Mouse (Mus musculus) midbrain, embryonic 10.5 days (tissue): ENCODE measurements around the gene Gsto1. TPM values are rescaled to one million over a fixed set of nuclear protein-coding genes. Genes with fewer than 3 reads are reported as not detected.

Source experiments
- DNase-seq: peaks from one replicate; pipeline ENCODE4 v3.0.0-alpha.2; 2017; ENCODE audit warnings: low spot score
- H3K27ac ChIP-seq: fragments of 300-500 bp; sonication (generic); replicated peaks from 2 replicates; pipeline ENCODE4 v1.5.1; 2016; ENCODE audit warnings: mild to moderate bottlenecking
- H3K27me3 ChIP-seq: fragments of 300-500 bp; sonication (generic); 2 replicates; pipeline ENCODE4 v1.6.1; 2016; ENCODE audit warnings: low read depth, mild to moderate bottlenecking; ENCODE audit not compliant: poor library complexity, severe bottlenecking
- H3K36me3 ChIP-seq: fragments of 300-500 bp; sonication (generic); 2 replicates; pipeline ENCODE4 v1.6.1; 2016; ENCODE audit warnings: mild to moderate bottlenecking, moderate library complexity
- H3K4me1 ChIP-seq: fragments of 300-500 bp; sonication (generic); 2 replicates; pipeline ENCODE4 v1.6.1; 2016
- H3K4me3 ChIP-seq: fragments of 300-500 bp; sonication (generic); 2 replicates; pipeline ENCODE4 v1.5.1; 2016; ENCODE audit warnings: mild to moderate bottlenecking, moderate library complexity
- H3K9me3 ChIP-seq: fragments of 300-500 bp; sonication (generic); replicated peaks from 2 replicates; pipeline ENCODE4 v1.6.1; 2016; ENCODE audit warnings: mild to moderate bottlenecking
- WGBS: fragments of 180-500 bp; shearing (Covaris S2); methylation state at CpG from one replicate; pipeline ENCODE4 v1.1.7; 2016; 5-methylcytosine and 5-hydroxymethylcytosine counted together
- polyA plus RNA-seq: library from polyadenylated mRNA; unstranded; fragments of >200 nt; fragmentation: Nextera tagmentation; extraction: Ambion mirVana; gene quantifications from 2 replicates; pipeline ENCODE4 v1.2.1, GENCODE M21; 2016

The Gsto1 gene
- polyA plus RNA-seq, 1 experiment from 2014 or later, result 92.2 TPM

- DNase-seq, result no peak
- 0 out of 2 replicates have a peak, but pooled peaks cover 3% of the 10 kb centered on the region for H3K36me3 ChIP-seq
- 85% methylated on average over 7 of the region's 7 CpGs for WGBS
- peaks cover 14% of the 10 kb centered on the region for H3K4me1 ChIP-seq
- peak overlapping the region; percentile 97 for H3K27ac ChIP-seq
- H3K4me3 ChIP-seq, result peak overlapping the region; percentile 81
- no peaks in the 10 kb centered on the region for H3K27me3 ChIP-seq
- no peaks in the 10 kb centered on the region for H3K9me3 ChIP-seq
These were observed 10.0 kb downstream of the Gsto1 start for GRCm38 (mm10) chr19:47864721-47865120.

GRCm38 (mm10) chr19:47865353-47865947 lies 10.7 kb downstream of the Gsto1 start, which contains the start of gene Gsto2:
TSS of gene Gsto2 (plus strand) at chr19:47865534.
- under 1% methylated on average over 49 of the region's 49 CpGs for WGBS

GRCm38 (mm10) chr19:47867628-47868175 lies 12.9 kb downstream of the Gsto1 start:
- no peaks in the 10 kb centered on the region for H3K9me3 ChIP-seq
- no peak overlapping the region for H3K4me3 ChIP-seq
- H3K36me3 ChIP-seq, result 0 out of 2 replicates have a peak, but pooled peaks cover 3% of the 10 kb centered on the region
- peaks cover 14% of the 10 kb centered on the region for H3K4me1 ChIP-seq
- 0 out of 2 replicates have a peak, but pooled peaks cover 3% of the 10 kb centered on the region for H3K27me3 ChIP-seq
- WGBS, result 75% methylated on average over 4 of the region's 4 CpGs
- H3K27ac ChIP-seq, result no peak overlapping the region
- DNase-seq, result no peak

More at GRCm38 (mm10) chr19:47865353-47865947, 10.7 kb downstream of the Gsto1 start, which contains the start of gene Gsto2:
- Histone ChIP-seq H3K27ac (peak within 1 kb of the TSS; percentile 97), H3K4me3 (peak within 1 kb of the TSS; percentile 81), H3K36me3 (0 out of 2 replicates have a peak, but pooled peaks cover 3% of the 10 kb centered on the region), H3K27me3 (no peaks in the 10 kb centered on the region), H3K9me3 (no peaks in the 10 kb centered on the region), H3K4me1 (peaks cover 14% of the 10 kb centered on the region)
- DNase-seq, result peak; percentile 96

GRCm38 (mm10) chr19:47868951-47869350 lies 14.2 kb downstream of the Gsto1 start:
- WGBS, result 74% methylated on average over 4 of the region's 4 CpGs
- no peak for DNase-seq
- H3K36me3 ChIP-seq, result 0 out of 2 replicates have a peak, but pooled peaks cover 3% of the 10 kb centered on the region
- H3K4me1 ChIP-seq, result peaks cover 14% of the 10 kb centered on the region
- no peaks in the 10 kb centered on the region for H3K9me3 ChIP-seq
- no peak overlapping the region for H3K4me3 ChIP-seq
- H3K27ac ChIP-seq, result no peak overlapping the region
- H3K27me3 ChIP-seq, result 0 out of 2 replicates have a peak, but pooled peaks cover 3% of the 10 kb centered on the region

- Histone ChIP-seq H3K9me3 (no peaks in the 10 kb centered on the region), H3K36me3 (no peaks in the 10 kb centered on the region), H3K27me3 (0 out of 2 replicates have a peak, but pooled peaks cover 3% of the 10 kb centered on the region), H3K4me1 (peaks cover 13% of the 10 kb centered on the region), H3K27ac (no peak overlapping the region), H3K4me3 (no peak overlapping the region)
- DNase-seq, result no peak
- WGBS, result 85% methylated on average over 3 of the region's 3 CpGs
These were observed 14.7 kb downstream of the Gsto1 start for GRCm38 (mm10) chr19:47869516-47869915.

GRCm38 (mm10) chr19:47870102-47870666 lies 15.4 kb downstream of the Gsto1 start:
- no peak for DNase-seq
- WGBS, result 81% methylated on average over 7 of the region's 7 CpGs
- Histone ChIP-seq H3K27ac (no peak overlapping the region), H3K36me3 (no peaks in the 10 kb centered on the region), H3K4me3 (no peak overlapping the region), H3K9me3 (no peaks in the 10 kb centered on the region), H3K4me1 (peaks cover 6% of the 10 kb centered on the region), H3K27me3 (0 out of 2 replicates have a peak, but pooled peaks cover 3% of the 10 kb centered on the region)

GRCm38 (mm10) chr19:47871515-47871914 lies 16.7 kb downstream of the Gsto1 start:
- peak; percentile 43 for DNase-seq

GRCm38 (mm10) chr19:47876252-47876651 lies 21.5 kb downstream of the Gsto1 start:
- DNase-seq, result no peak

More at GRCm38 (mm10) chr19:47871515-47871914, 16.7 kb downstream of the Gsto1 start:
- Histone ChIP-seq H3K36me3 (no peaks in the 10 kb centered on the region), H3K27me3 (0 out of 2 replicates have a peak, but pooled peaks cover 3% of the 10 kb centered on the region), H3K4me1 (no peaks in the 10 kb centered on the region), H3K4me3 (no peak overlapping the region), H3K27ac (no peak overlapping the region), H3K9me3 (no peaks in the 10 kb centered on the region)
- WGBS, result 23% methylated on average over 10 of the region's 10 CpGs

GRCm38 (mm10) chr19:47881538-47881937 lies 26.8 kb downstream of the Gsto1 start:
- Histone ChIP-seq H3K4me3 (no peak overlapping the region), H3K27me3 (no peaks in the 10 kb centered on the region), H3K36me3 (no peaks in the 10 kb centered on the region), H3K27ac (no peak overlapping the region), H3K9me3 (no peaks in the 10 kb centered on the region), H3K4me1 (peaks cover 17% of the 10 kb centered on the region)
- DNase-seq, result no peak
- WGBS, result 90% methylated on average over 7 of the region's 7 CpGs

More at GRCm38 (mm10) chr19:47876252-47876651, 21.5 kb downstream of the Gsto1 start:
- H3K9me3 ChIP-seq, result no peaks in the 10 kb centered on the region
- H3K4me1 ChIP-seq, result peaks cover 6% of the 10 kb centered on the region; the same call in 1 of the 2 replicates
- 81% methylated on average over 15 of the region's 15 CpGs for WGBS
- no peak overlapping the region for H3K4me3 ChIP-seq
- H3K27ac ChIP-seq, result no peak overlapping the region
- no peaks in the 10 kb centered on the region for H3K36me3 ChIP-seq
- H3K27me3 ChIP-seq, result 0 out of 2 replicates have a peak, but pooled peaks cover 3% of the 10 kb centered on the region

- no peaks in the 10 kb centered on the region for H3K9me3 ChIP-seq
- DNase-seq, result peak; percentile 88
- H3K36me3 ChIP-seq, result no peaks in the 10 kb centered on the region
- 27% methylated on average over 11 of the region's 11 CpGs for WGBS
- H3K4me3 ChIP-seq, result no peak overlapping the region
- 0 out of 2 replicates have a peak overlapping the region, but pooled peaks have one; percentile 49 for H3K27ac ChIP-seq
- peaks cover 17% of the 10 kb centered on the region for H3K4me1 ChIP-seq
- H3K27me3 ChIP-seq, result no peaks in the 10 kb centered on the region
These were observed 27.5 kb downstream of the Gsto1 start for GRCm38 (mm10) chr19:47882151-47882881.

- DNase-seq, result no peak
- Histone ChIP-seq H3K4me1 (peaks cover 17% of the 10 kb centered on the region), H3K27ac (peak overlapping the region; percentile 49; the same call in 1 of the 2 replicates), H3K36me3 (no peaks in the 10 kb centered on the region), H3K9me3 (no peaks in the 10 kb centered on the region), H3K4me3 (no peak overlapping the region), H3K27me3 (no peaks in the 10 kb centered on the region)
- WGBS, result 73% methylated on average over 9 of the region's 9 CpGs
These were observed 28.1 kb downstream of the Gsto1 start for GRCm38 (mm10) chr19:47882882-47883254.
